Mouse (Mus musculus) brain, embryonic 14.5 days (tissue): ENCODE data around the gene Lrsam1.

ENCODE experiments used
- CTCF ChIP-seq: fragments of 200-500 bp; IDR thresholded peaks from 2 replicates; pipeline ENCODE4 v1.5.1; 2012; ENCODE audit warnings: inconsistent platforms, mild to moderate bottlenecking, moderate library complexity, borderline replicate concordance; ENCODE audit not compliant: insufficient read depth, insufficient read length; ENCODE audit errors: extremely low read depth
- POLR2A ChIP-seq: fragments of 200-500 bp; IDR thresholded peaks from 2 replicates; pipeline ENCODE4 v1.6.1; 2012; ENCODE audit warnings: mild to moderate bottlenecking, inconsistent platforms, borderline replicate concordance; ENCODE audit not compliant: poor library complexity, insufficient read depth, insufficient read length, severe bottlenecking; ENCODE audit errors: extremely low read depth

- no peak for TF ChIP-seq CTCF
- no peak for TF ChIP-seq POLR2A
Measured at GRCm38 (mm10) chr2:32982700-32983099, 21.3 kb upstream of the Lrsam1 start.
